Mouse (Mus musculus) CH12.LX (cell line): Measurements from ENCODE around the gene Ttll9. TPM values are rescaled to one million over a fixed set of nuclear protein-coding genes. Genes with fewer than 3 reads are reported as not detected.
A peak's percentile ranks its signal among the peaks of the same experiment; 100 is the strongest.

Experiments
- DNase-seq: peaks from one replicate; pipeline ENCODE4 v3.0.0-alpha.2; 2013; ENCODE audit errors: extremely low read depth
- H3K27ac ChIP-seq: 2 replicates; pipeline ENCODE4 v1.5.1; 2012; ENCODE audit warnings: low read depth, mild to moderate bottlenecking, control low read depth, moderate library complexity; ENCODE audit not compliant: insufficient read depth
- H3K27me3 ChIP-seq: replicated peaks from 2 replicates; pipeline ENCODE3; 2012; ENCODE audit warnings: inconsistent platforms
- H3K36me3 ChIP-seq, 2 experiments: replicated peaks in 1 of 2; 2 replicates each; pipeline versions ENCODE3 to v1.6.1; 2012; ENCODE audit warnings: inconsistent platforms in 1 of 2, low read length in 1 of 2, mild to moderate bottlenecking in 1 of 2, mixed read lengths in 1 of 2, moderate library complexity in 1 of 2; ENCODE audit not compliant: control insufficient read depth in 1 of 2, insufficient read depth in 1 of 2
- H3K4me1 ChIP-seq, 2 experiments: 2 replicates each; pipeline ENCODE4 v1.6.1; 2012; ENCODE audit warnings: inconsistent platforms in 1 of 2, moderate library complexity in 1 of 2; ENCODE audit not compliant: insufficient read depth in 2 of 2, control insufficient read depth in 1 of 2
- H3K4me2 ChIP-seq: 2 replicates; pipeline ENCODE4 v1.6.1; 2012; ENCODE audit warnings: low read depth, mild to moderate bottlenecking, control low read depth; ENCODE audit not compliant: poor library complexity, insufficient read depth, severe bottlenecking
- H3K4me3 ChIP-seq, 3 experiments: fragments of 150-350 bp in 1 of 3; sonication (generic) in 1 of 3; replicated peaks in 1 of 3; 2 replicates each; pipeline versions ENCODE3 to v1.5.1; 2011 to 2012; ENCODE audit warnings: low read depth in 2 of 3, low read length in 2 of 3, mild to moderate bottlenecking in 2 of 3, moderate library complexity in 2 of 3, control low read depth in 1 of 3, improper control_type of control experiment in 1 of 3, inconsistent platforms in 1 of 3, mixed read lengths in 1 of 3; ENCODE audit not compliant: poor library complexity in 1 of 3
- H3K79me2 ChIP-seq: replicated peaks from 2 replicates; pipeline ENCODE4 v1.6.1; 2012; ENCODE audit warnings: mild to moderate bottlenecking, moderate library complexity; ENCODE audit not compliant: control insufficient read depth, poor library complexity, insufficient read depth, severe bottlenecking; ENCODE audit errors: extremely low read depth
- H3K9ac ChIP-seq: 2 replicates; pipeline ENCODE4 v1.6.1; 2012; ENCODE audit warnings: low read depth, mild to moderate bottlenecking, control low read depth, moderate library complexity; ENCODE audit not compliant: insufficient read depth
- H3K9me3 ChIP-seq: replicated peaks from 2 replicates; pipeline ENCODE3; 2012; ENCODE audit warnings: low read length, inconsistent platforms, mixed read lengths
- BHLHE40 ChIP-seq: IDR thresholded peaks from 2 replicates; pipeline ENCODE4 v1.6.1; 2011; ENCODE audit warnings: mild to moderate bottlenecking, low read depth, low read length, improper control_type of control experiment
- CTCF ChIP-seq, 2 experiments: IDR thresholded peaks in 1 of 2; conservative IDR thresholded peaks in 1 of 2; 2 replicates each; pipeline ENCODE4 v1.5.1; 2011 to 2012; ENCODE audit warnings: low read depth in 2 of 2, low read length in 2 of 2, improper control_type of control experiment in 1 of 2, inconsistent platforms in 1 of 2, mild to moderate bottlenecking in 1 of 2, moderate library complexity in 1 of 2
- ELF1 ChIP-seq: IDR thresholded peaks from 2 replicates; pipeline ENCODE4 v1.6.1; 2014; ENCODE audit warnings: low read depth, mild to moderate bottlenecking, inconsistent platforms, low read length, improper control_type of control experiment
- GABPA ChIP-seq: IDR thresholded peaks from 2 replicates; pipeline ENCODE4 v1.6.1; 2012; ENCODE audit warnings: low read depth, low read length, improper control_type of control experiment, inconsistent platforms; ENCODE audit not compliant: insufficient replicate concordance
- IRF4 ChIP-seq: IDR thresholded peaks from 2 replicates; pipeline ENCODE4 v1.6.1; 2014; ENCODE audit warnings: low read depth, mild to moderate bottlenecking, inconsistent platforms, low read length, improper control_type of control experiment
- JUN ChIP-seq: IDR thresholded peaks from 2 replicates; pipeline ENCODE4 v1.6.1; 2011; ENCODE audit warnings: low read depth, mild to moderate bottlenecking, low read length, improper control_type of control experiment, moderate library complexity; ENCODE audit not compliant: insufficient read depth
- KAT2A ChIP-seq: IDR thresholded peaks from 2 replicates; pipeline ENCODE4 v1.6.1; 2012; ENCODE audit warnings: low read length, improper control_type of control experiment, inconsistent platforms; ENCODE audit not compliant: insufficient replicate concordance
- MAFK ChIP-seq: IDR thresholded peaks from 2 replicates; pipeline ENCODE4 v1.6.1; 2011; ENCODE audit warnings: low read length, improper control_type of control experiment; ENCODE audit not compliant: insufficient replicate concordance
- MAX ChIP-seq: IDR thresholded peaks from 2 replicates; pipeline ENCODE4 v1.6.1; 2011; ENCODE audit warnings: low read length, improper control_type of control experiment
- MEF2A ChIP-seq: IDR thresholded peaks from 2 replicates; pipeline ENCODE4 v1.6.1; 2014; ENCODE audit warnings: low read depth, mild to moderate bottlenecking, inconsistent platforms, low read length, improper control_type of control experiment, borderline replicate concordance
- MXI1 ChIP-seq: IDR thresholded peaks from 2 replicates; pipeline ENCODE4 v1.6.1; 2011; ENCODE audit warnings: mild to moderate bottlenecking, low read depth, low read length, improper control_type of control experiment
- NELFE ChIP-seq: IDR thresholded peaks from 2 replicates; pipeline ENCODE4 v1.6.1; 2011; ENCODE audit warnings: low read depth, low read length, improper control_type of control experiment
- POLR2A ChIP-seq: IDR thresholded peaks from 2 replicates; pipeline ENCODE4 v1.6.1; 2011; ENCODE audit warnings: low read depth, mild to moderate bottlenecking, improper control_type of control experiment, low read length
- POLR2AphosphoS2 ChIP-seq: IDR thresholded peaks from 2 replicates; pipeline ENCODE4 v1.6.1; 2011; ENCODE audit warnings: low read depth, low read length, improper control_type of control experiment
- RCOR1 ChIP-seq: conservative IDR thresholded peaks from 2 replicates; pipeline ENCODE4 v1.6.1; 2012; ENCODE audit warnings: low read depth, mild to moderate bottlenecking, inconsistent platforms, low read length, improper control_type of control experiment
- SMC3 ChIP-seq: IDR thresholded peaks from 2 replicates; pipeline ENCODE4 v1.6.1; 2011; ENCODE audit warnings: low read depth, low read length, improper control_type of control experiment
- TBP ChIP-seq: conservative IDR thresholded peaks from 2 replicates; pipeline ENCODE4 v1.6.1; 2011; ENCODE audit warnings: low read depth, low read length, improper control_type of control experiment
- UBTF ChIP-seq: IDR thresholded peaks from 2 replicates; pipeline ENCODE4 v1.6.1; 2012; ENCODE audit warnings: low read depth, mild to moderate bottlenecking, inconsistent platforms, low read length, improper control_type of control experiment, moderate library complexity
- ZMIZ1 ChIP-seq: IDR thresholded peaks from 2 replicates; pipeline ENCODE4 v1.6.1; 2012; ENCODE audit warnings: low read depth, mild to moderate bottlenecking, inconsistent platforms, low read length, improper control_type of control experiment
- ZNF384 ChIP-seq: IDR thresholded peaks from 2 replicates; pipeline ENCODE4 v1.6.1; 2012; ENCODE audit warnings: low read depth, low read length, improper control_type of control experiment, inconsistent platforms
- dilution Hi-C: fragments of 300-500 bp; cut with MboI; formaldehyde crosslinking; loops from 2 replicates; pipeline ENCODE4 v1.14.3; 2020; ENCODE audit warnings: low sequenced_read_pairs; ENCODE audit not compliant: extremely low pct_unique_long_range_greater_than_20kb, extremely low pct_ligation_motif_present
- in situ Hi-C: fragments of 300-500 bp; cut with MboI; formaldehyde crosslinking; loops from 3 replicates; pipeline ENCODE4 v1.14.3; 2019; ENCODE audit warnings: low sequenced_read_pairs, low pct_ligation_motif_present, low pct_unique_long_range_greater_than_20kb, mixed read lengths
- polyA plus RNA-seq: library from polyadenylated mRNA; unstranded; fragments of >175 nt; gene quantifications from 2 replicates; pipeline ENCODE4 v1.2.1, GENCODE M21; 2012; ENCODE audit warnings: low read depth; ENCODE audit not compliant: insufficient read length
- total RNA-seq, 2 experiments: library from RNA; depleted of rRNA; stranded (reverse); fragments of 300-350 nt in 1 of 2; fragments of >200 nt in 1 of 2; gene quantifications; 2 replicates each; pipeline ENCODE4 v1.2.3; 2012 to 2014

Gene Ttll9
- total and polyA plus RNA-seq, 3 experiments = 1.5 to 1.7 (median 1.7) TPM

DNA sequence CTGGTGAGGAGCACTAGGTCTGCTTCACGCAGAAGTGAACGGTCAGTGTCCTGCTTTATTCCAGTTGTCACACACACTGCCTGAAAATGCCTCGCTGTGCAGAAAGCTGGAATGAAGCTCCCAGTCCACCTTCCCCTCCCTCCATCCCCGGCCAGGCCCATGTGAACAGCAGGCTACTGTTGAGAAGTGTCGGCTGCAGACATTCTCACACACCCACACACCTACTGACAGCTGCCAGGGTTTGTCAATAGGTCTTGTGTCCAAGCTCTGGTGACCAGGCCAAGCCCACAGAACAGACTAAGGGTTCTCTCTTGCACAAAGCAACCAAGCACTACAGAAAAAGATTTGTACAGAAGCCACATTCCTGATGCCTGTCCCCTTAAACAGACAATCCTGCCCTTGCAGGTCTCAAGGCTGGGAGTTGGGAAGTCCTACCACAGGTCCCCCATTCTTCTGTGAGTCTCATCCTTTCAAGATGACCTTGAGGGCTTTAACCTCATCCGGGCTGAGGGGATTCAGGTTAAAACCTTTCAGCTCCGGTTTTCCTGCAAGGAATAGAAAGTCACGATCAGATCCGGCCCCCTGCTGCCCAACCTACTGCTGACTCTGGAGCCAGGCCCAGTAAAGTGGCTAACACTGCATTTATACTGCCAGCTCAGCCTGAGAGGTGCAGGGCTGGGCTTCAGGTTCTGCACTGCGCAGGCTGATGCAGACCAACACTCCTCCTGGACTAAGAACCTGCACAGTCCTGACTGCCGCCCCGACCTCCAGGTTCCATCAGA lies 47.1 kb downstream of the Ttll9 start:
- H3K27ac ChIP-seq = no peak overlapping the region
- no peak for DNase-seq
- no peak overlapping the region for H3K4me2 ChIP-seq
- no peak overlapping the region for H3K9ac ChIP-seq
- TF ChIP-seq MAX (no peak), POLR2A (no peak), IRF4 (no peak)
- peaks cover 13% of the 10 kb centered on the region for H3K79me2 ChIP-seq
- peaks cover 58 to 84% of the 10 kb centered on the region in 2 experiments for H3K36me3 ChIP-seq
- dilution Hi-C loops = no loop called here
- no peak overlapping the region for H3K4me3 ChIP-seq
- no peaks in the 10 kb centered on the region for H3K27me3 ChIP-seq
- peaks cover 9 to 14% of the 10 kb centered on the region in 2 experiments for H3K4me1 ChIP-seq
- in situ Hi-C loops = no loop called here
- no peaks in the 10 kb centered on the region for H3K9me3 ChIP-seq

GRCm38 (mm10) chr2:153013724-153014515 lies 51.6 kb downstream of the Ttll9 start:
- TF ChIP-seq MAFK (no peak), SMC3 (no peak), GABPA (no peak), JUN (no peak)
- dilution Hi-C loops = no loop called here
- peaks cover 37 to 51% of the 10 kb centered on the region in 2 experiments for H3K36me3 ChIP-seq
- H3K4me3 ChIP-seq = peak overlapping the region; percentile 76 to 93 (median 81)
- peaks cover 9 to 15% of the 10 kb centered on the region in 2 experiments for H3K4me1 ChIP-seq
- H3K9me3 ChIP-seq = no peaks in the 10 kb centered on the region
- no peak for DNase-seq
- H3K4me2 ChIP-seq = peak overlapping the region; percentile 92
- H3K27me3 ChIP-seq = peaks cover 33% of the 10 kb centered on the region
- H3K9ac ChIP-seq = peak overlapping the region; percentile 78
- no peak overlapping the region for H3K27ac ChIP-seq
- in situ Hi-C loops = no loop called here
- peaks cover 20% of the 10 kb centered on the region for H3K79me2 ChIP-seq

- Histone ChIP-seq H3K9ac (peak within 1 kb of the TSS; percentile 78), H3K79me2 (peaks cover 20% of the 10 kb centered on the region), H3K4me1 (peaks cover 9 to 15% of the 10 kb centered on the region in 2 experiments), H3K4me2 (peak within 1 kb of the TSS; percentile 92), H3K9me3 (no peaks in the 10 kb centered on the region), H3K27me3 (peaks cover 43% of the 10 kb centered on the region), H3K27ac (no peak within 1 kb of the TSS), H3K4me3 (peak within 1 kb of the TSS; percentile 76 to 93 (median 81)), H3K36me3 (peaks cover 26 to 41% of the 10 kb centered on the region in 2 experiments)
- peak; percentile 95 for DNase-seq
- dilution Hi-C loops = no loop called here
- in situ Hi-C loops = no loop called here
- TF ChIP-seq ELF1 (peak; percentile 94), ZMIZ1 (peak; percentile 66; the same call in 1 of the 2 replicates), TBP (peak; percentile 77), KAT2A (0 out of 2 replicates have a peak, but pooled peaks have one; percentile 50), GABPA (no peak), UBTF (no peak), JUN (no peak), POLR2AphosphoS2 (peak; percentile 64; the same call in 1 of the 2 replicates), ZNF384 (no peak), MAX (peak; percentile 92), CTCF (conservative IDR thresholded peaks at IDR 0.05 in 1 of 2, IDR thresholded peaks at IDR 0.05 in 1 of 2; ENCODE audit: low read depth in 2 of 2, low read length in 2 of 2) (peak; percentile 44 to 95), NELFE (peak; percentile 87), RCOR1 (no peak), MXI1 (peak; percentile 95), MEF2A (peak; percentile 78), BHLHE40 (peak; percentile 63)
Measured at GRCm38 (mm10) chr2:153014758-153015593, 52.7 kb downstream of the Ttll9 start, which contains the start of gene Pdrg1. TSS of gene Pdrg1 (minus strand) at chr2:153015427.
